Mouse (Mus musculus): Measurements from ENCODE around the gene Fxyd7.

Gene Fxyd7

GRCm38 (mm10) chr7:31051321-31052021 is at the start of gene Fxyd7:
Fxyd7 (minus strand) TSS chr7:31051467.
- in situ Hi-C loops (cut with MboI), result no loop called here

DNA sequence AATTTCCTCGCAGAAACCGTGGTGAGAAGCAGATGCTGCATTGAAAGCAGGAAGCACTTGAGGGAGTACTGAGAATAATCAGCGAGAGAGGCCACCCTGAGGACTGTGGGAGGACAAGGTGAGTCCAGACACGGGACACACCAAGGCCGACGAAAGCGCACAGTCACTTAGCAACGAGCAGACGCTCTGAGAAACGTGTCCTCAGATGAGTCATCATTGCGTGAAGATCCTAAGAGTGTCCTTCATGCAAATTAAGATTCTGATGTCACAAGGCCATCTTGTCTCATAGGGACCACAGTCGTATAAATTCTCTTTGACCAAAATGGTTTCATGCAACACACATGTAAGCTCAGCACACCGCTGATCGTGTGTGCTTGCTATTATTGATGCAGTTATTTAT is 49.5 kb upstream of the Fxyd7 start:
- in situ Hi-C loops (cut with MboI), result no loop called here

DNA sequence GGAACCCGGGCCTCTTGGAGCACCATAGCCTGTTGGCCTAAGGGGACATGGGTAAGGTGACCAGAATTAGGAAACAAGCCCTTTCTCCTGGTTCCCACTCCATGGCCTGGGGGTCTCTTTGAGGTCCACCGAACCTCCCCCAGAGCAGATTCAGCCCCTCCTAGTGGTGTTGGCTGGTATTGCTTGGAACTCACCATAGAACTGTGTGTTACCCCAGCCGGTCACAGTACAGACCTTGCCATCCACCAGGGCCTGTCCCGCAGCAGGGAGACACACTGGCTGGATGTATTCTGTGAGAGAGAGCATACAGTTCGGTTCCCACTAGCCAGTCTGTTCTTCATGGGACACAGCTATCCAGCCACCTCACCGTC is 48.3 kb upstream of the Fxyd7 start:
- in situ Hi-C loops (cut with MboI), result loop anchor here (5.0 kb wide), 1 partner anchor 42 kb away; the partner anchor contains the start of genes Fxyd1 and Lgi4

GRCm38 (mm10) chr7:31098697-31099611 is 47.7 kb upstream of the Fxyd7 start:
- in situ Hi-C loops (cut with MboI), result loop anchor here (5.0 kb wide), 1 partner anchor 42 kb away; the partner anchor contains the start of genes Fxyd1 and Lgi4

- in situ Hi-C loops (cut with MboI), result loop anchor here (5.0 kb wide), 1 partner anchor 40 kb away; the partner anchor contains the start of genes Fxyd1 and Lgi4
Measured at GRCm38 (mm10) chr7:31097583-31098248, 46.4 kb upstream of the Fxyd7 start.

DNA sequence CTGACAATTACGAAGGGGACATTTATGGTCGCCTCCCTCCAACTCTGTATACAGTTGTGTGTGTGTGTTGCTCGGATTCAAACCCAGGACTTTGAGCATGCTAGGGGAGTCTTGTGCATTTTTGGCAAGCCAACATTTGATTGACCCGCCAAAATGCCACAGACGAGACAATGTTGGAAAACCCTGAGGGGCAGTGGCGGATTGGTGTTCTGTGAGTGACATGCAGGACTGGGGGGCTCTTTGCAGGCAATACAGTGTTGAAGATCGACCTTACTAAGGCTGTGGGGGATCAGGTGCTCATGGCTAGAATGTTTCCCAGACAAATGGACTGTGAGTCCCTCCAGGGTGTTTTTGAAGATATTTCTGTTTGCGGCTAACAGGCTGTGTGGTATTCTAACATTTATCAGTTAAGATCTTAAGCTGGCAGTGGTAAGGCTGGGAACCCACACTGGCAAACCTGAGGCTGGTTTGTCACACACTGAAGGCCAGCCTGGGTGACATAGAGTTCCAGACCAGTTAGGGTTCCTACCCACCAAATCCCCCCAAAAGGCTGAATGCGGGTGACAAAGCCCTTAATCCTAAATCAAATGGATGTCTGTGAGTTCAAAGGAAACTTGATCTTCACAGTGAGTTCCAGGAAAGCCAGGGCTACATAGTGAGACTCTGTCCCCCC is 45.8 kb upstream of the Fxyd7 start:
- in situ Hi-C loops (cut with MboI), result loop anchor here (5.0 kb wide), 1 partner anchor 40 kb away; the partner anchor contains the start of genes Fxyd1 and Lgi4

DNA sequence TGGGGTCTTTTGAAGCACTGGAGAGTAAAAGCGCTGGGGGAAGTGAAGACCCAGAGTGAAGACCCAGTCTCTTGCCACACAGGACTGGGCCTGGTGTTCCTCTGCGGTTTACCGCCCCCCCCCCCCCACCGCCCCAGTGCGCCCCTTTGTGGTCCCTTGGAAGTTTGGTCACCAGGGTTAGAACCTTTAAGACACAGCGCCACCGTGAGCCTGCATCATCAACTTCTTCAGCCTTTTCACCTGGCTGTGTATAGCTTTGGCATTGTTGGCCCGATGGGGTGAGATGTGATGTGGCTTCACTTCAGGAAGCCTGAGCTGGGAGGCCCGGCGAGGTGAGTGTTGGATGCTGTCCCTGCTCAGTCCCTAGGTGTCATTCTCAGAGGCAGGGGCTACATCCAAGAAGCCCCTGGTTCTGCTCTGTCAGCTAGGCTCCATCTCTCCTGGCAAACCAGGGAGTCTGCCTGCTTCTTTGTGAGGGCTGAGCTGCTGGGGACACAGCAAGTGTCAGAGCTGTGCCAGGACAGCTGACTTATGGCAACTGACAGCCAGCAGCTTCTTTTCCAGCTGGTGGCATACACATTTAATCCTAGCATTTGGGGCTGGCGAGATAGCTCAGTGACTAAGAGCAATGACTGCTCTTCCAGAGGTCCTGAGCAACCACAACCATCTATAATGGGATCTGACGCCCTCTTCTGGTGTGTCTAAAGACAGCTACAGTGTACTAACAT is 43.7 kb upstream of the Fxyd7 start:
- in situ Hi-C loops (cut with MboI), result loop anchor here (5.0 kb wide), 1 partner anchor 38 kb away; the partner anchor contains the start of genes Fxyd1 and Lgi4

DNA sequence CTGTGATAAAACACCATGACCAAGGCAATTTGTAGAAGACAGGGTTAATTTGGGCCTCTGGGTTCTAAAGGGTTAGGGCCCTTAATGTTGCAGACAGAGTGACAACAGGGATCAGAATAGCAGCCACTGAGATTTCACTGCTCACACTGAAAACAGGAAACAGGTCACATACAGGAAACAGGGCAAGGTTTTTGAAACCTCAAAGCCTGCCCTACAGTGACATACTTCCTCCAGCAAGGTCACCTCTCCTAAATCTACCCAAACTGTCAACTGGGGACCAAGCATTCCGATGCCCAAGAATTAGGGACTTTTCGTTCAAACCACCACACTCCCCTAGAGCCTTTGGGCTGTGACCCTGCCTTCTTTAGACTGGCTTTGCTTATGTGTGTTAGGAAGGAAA is 38.5 kb upstream of the Fxyd7 start:
- in situ Hi-C loops (cut with MboI), result no loop called here

DNA sequence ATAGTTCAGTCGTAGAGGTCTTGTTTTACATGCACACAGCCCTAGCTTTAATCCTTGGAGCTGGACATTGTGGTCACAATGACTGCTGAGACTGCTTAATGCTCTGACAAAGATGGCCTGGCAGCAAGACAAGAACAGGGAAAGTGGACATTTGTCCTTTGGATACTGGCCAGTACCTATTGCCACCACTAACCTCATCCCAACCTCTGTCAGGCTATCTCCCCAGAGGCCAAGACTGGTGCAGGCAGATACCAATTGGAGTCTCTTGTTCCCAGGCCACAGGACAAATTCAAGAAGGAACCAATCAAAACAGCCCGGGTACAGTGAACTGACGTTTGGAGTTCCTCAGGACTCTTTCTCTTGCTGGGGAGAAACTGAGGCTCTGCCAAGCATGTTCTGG is 36.9 kb upstream of the Fxyd7 start:
- in situ Hi-C loops (cut with MboI), result no loop called here

DNA sequence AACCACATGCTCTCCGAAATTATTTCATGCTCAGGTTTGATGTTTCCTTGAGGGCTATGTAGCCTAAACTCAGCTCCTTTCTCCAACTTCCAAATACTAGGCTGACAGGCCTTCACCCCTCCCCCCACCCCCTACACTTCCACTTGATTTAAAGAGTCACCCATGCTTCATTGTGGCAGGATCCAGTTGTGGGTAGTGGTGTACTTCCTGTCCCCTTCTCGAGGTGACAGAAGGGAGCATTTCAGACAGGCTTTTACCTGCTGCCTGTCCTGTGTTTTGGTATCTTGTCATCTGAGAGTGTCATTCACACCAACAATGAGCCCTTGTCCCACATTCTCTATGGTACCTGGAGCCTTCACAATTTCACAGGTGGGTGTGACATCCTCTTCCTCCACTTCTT is 36.0 kb upstream of the Fxyd7 start:
- in situ Hi-C loops (cut with MboI), result no loop called here

GRCm38 (mm10) chr7:31086175-31086755 is 35.0 kb upstream of the Fxyd7 start:
- in situ Hi-C loops (cut with MboI), result no loop called here

- in situ Hi-C loops (cut with MboI), result no loop called here
Measured at GRCm38 (mm10) chr7:31085171-31085570, 33.9 kb upstream of the Fxyd7 start.

DNA sequence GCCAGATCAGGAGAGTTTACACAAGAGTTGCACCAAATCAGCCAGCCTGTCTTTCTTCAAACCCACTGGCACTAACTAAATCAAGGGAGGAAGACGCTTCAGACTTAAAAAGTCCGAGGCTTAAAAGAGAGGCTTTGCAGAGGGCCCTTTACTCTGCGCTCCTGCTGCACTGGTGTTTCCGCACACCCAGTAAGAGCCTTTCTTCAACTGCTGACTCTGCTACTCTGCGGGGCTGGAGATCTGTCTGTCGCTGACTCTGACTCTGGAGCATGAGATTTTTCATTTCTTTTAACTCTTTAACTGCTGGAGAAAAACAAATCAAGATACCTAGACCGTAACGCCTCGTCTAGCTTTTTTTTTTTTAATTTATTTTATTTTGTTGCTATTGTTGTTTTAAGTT is 32.9 kb upstream of the Fxyd7 start:
- in situ Hi-C loops (cut with MboI), result no loop called here

- in situ Hi-C loops (cut with MboI), result no loop called here
Measured at GRCm38 (mm10) chr7:31082831-31083588, 31.7 kb upstream of the Fxyd7 start.

DNA sequence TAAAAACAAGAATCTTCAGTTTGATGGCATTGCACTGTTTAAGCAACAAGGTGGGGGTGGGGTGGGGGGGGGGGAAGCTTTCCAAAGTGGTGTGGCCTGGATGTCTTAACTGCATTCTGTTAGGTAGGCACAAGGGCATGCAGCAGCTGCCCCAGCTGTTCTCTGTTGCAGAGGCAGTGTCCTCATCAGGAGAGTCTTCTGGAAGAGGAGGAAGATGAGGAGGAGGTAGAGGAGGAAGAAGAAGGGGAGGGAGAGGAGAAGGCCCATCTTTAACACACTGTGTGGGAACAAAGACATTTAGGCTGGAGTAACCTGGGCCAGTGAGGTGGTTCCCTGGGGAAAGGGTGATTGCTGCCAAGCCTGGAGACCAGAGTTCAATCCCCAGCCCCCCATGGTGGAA is 30.8 kb upstream of the Fxyd7 start:
- in situ Hi-C loops (cut with MboI), result no loop called here

DNA sequence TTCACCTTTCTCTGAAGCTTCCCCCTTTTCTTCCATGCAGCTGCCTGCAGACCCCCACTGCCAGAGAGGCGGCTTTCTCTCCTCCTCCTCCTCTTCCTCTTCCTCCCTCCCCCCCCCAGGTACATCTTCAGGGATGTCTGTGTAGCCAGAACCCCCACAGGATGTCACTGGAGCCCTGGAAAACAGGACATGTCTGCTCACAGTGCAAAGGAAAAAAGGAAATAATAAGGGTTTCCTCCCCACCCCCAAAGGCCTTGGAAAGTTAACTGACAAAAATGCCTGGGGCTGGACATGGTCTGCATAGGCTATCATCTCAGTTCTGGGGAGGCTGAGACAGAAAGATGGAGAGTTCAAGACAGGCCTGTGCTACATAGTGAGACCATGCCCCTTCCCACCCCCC is 29.8 kb upstream of the Fxyd7 start:
- in situ Hi-C loops (cut with MboI), result no loop called here

GRCm38 (mm10) chr7:31080611-31081010 is 29.3 kb upstream of the Fxyd7 start:
- in situ Hi-C loops (cut with MboI), result no loop called here

GRCm38 (mm10) chr7:31079670-31080069 is 28.4 kb upstream of the Fxyd7 start:
- in situ Hi-C loops (cut with MboI), result no loop called here

GRCm38 (mm10) chr7:31077885-31078445 is 26.7 kb upstream of the Fxyd7 start:
- in situ Hi-C loops (cut with MboI), result no loop called here
